Mouse (Mus musculus) liver, embryonic 12.5 days (tissue): ENCODE measurements around the gene Vars. TPM values are rescaled to one million over a fixed set of nuclear protein-coding genes. Genes with fewer than 3 reads are reported as not detected.
A peak's percentile ranks its signal among the peaks of the same experiment; 100 is the strongest.

Experiments used
- ATAC-seq: fragments of 200-750 bp; cut with Nextera tagmentation; 2 replicates; pipeline ENCODE4 v1.8.0; 2017; ENCODE audit warnings: moderate number of reproducible peaks, mild to moderate bottlenecking, moderate library complexity
- H3K27ac ChIP-seq: fragments of 300-500 bp; sonication (generic); 2 replicates; pipeline ENCODE4 v1.5.1; 2016; ENCODE audit warnings: mild to moderate bottlenecking
- H3K27me3 ChIP-seq: fragments of 300-500 bp; sonication (generic); replicated peaks from 2 replicates; pipeline ENCODE4 v1.6.1; 2016; ENCODE audit warnings: mild to moderate bottlenecking, moderate library complexity
- H3K36me3 ChIP-seq: fragments of 300-500 bp; sonication (generic); 2 replicates; pipeline ENCODE4 v1.6.1; 2016; ENCODE audit warnings: mild to moderate bottlenecking, moderate library complexity
- H3K4me1 ChIP-seq: fragments of 300-500 bp; sonication (generic); 2 replicates; pipeline ENCODE4 v1.6.1; 2016
- H3K4me2 ChIP-seq: fragments of 300-500 bp; sonication (generic); 2 replicates; pipeline ENCODE4 v1.6.1; 2016; ENCODE audit warnings: mild to moderate bottlenecking, moderate library complexity
- H3K4me3 ChIP-seq: fragments of 300-500 bp; sonication (generic); 2 replicates; pipeline ENCODE4 v1.5.1; 2016; ENCODE audit warnings: mild to moderate bottlenecking, moderate library complexity
- H3K9ac ChIP-seq: fragments of 300-500 bp; sonication (generic); 2 replicates; pipeline ENCODE4 v1.6.1; 2016; ENCODE audit warnings: mild to moderate bottlenecking, moderate library complexity
- H3K9me3 ChIP-seq: fragments of 300-500 bp; sonication (generic); replicated peaks from 2 replicates; pipeline ENCODE4 v1.6.1; 2016; ENCODE audit warnings: mild to moderate bottlenecking, moderate library complexity
- WGBS: fragments of 180-500 bp; shearing (Covaris S2); methylation state at CpG from one replicate; pipeline ENCODE4 v1.1.7; 2016; ENCODE audit not compliant: insufficient replicate concordance; 5-methylcytosine and 5-hydroxymethylcytosine counted together
- polyA plus RNA-seq: library from polyadenylated mRNA; unstranded; fragments of >200 nt; fragmentation: Nextera tagmentation; extraction: Ambion mirVana; gene quantifications from 2 replicates; pipeline ENCODE4 v1.2.1, GENCODE M21; 2016

Vars gene
- polyA plus RNA-seq, 1 experiment from 2014 or later, result 211 TPM

- Histone ChIP-seq H3K4me2 (peak overlapping the region; percentile 57), H3K27ac (peak overlapping the region; percentile 77), H3K9me3 (no peaks in the 10 kb centered on the region), H3K4me3 (no peak overlapping the region), H3K9ac (no peak overlapping the region), H3K36me3 (peaks cover 2% of the 10 kb centered on the region), H3K27me3 (0 out of 2 replicates have a peak, but pooled peaks cover 3% of the 10 kb centered on the region), H3K4me1 (peaks cover 70% of the 10 kb centered on the region)
- 5% methylated on average over 6 of the region's 6 CpGs for WGBS
- ATAC-seq, result peak; percentile 90
Measured at GRCm38 (mm10) chr17:35021842-35022477, 21.2 kb downstream of the Vars start.

- peak overlapping the region; percentile 57; the same call in 1 of the 2 replicates for H3K4me2 ChIP-seq
- H3K27me3 ChIP-seq, result 0 out of 2 replicates have a peak, but pooled peaks cover 3% of the 10 kb centered on the region
- H3K4me1 ChIP-seq, result peaks cover 74% of the 10 kb centered on the region
- peak overlapping the region; percentile 77 for H3K27ac ChIP-seq
- H3K9ac ChIP-seq, result no peak overlapping the region
- no peaks in the 10 kb centered on the region for H3K9me3 ChIP-seq
- WGBS, result 60% methylated on average over 8 of the region's 8 CpGs
- ATAC-seq, result no peak
- no peaks in the 10 kb centered on the region for H3K36me3 ChIP-seq
- no peak overlapping the region for H3K4me3 ChIP-seq
Measured at GRCm38 (mm10) chr17:35022541-35023060, 21.8 kb downstream of the Vars start.

GRCm38 (mm10) chr17:35023221-35023620 is 22.4 kb downstream of the Vars start:
- WGBS, result 79% methylated on average over 5 of the region's 5 CpGs
- Histone ChIP-seq H3K27me3 (0 out of 2 replicates have a peak, but pooled peaks cover 3% of the 10 kb centered on the region), H3K4me1 (peaks cover 74% of the 10 kb centered on the region), H3K9me3 (no peaks in the 10 kb centered on the region), H3K9ac (0 out of 2 replicates have a peak overlapping the region, but pooled peaks have one; percentile 13), H3K36me3 (no peaks in the 10 kb centered on the region), H3K27ac (peak overlapping the region; percentile 77; the same call in 1 of the 2 replicates), H3K4me2 (no peak overlapping the region), H3K4me3 (no peak overlapping the region)
- ATAC-seq, result no peak

GRCm38 (mm10) chr17:35023756-35024155 is 23.0 kb downstream of the Vars start:
- H3K4me3 ChIP-seq, result no peak overlapping the region
- H3K9ac ChIP-seq, result 0 out of 2 replicates have a peak overlapping the region, but pooled peaks have one; percentile 13
- ATAC-seq, result no peak
- 0 out of 2 replicates have a peak, but pooled peaks cover 3% of the 10 kb centered on the region for H3K27me3 ChIP-seq
- WGBS, result 19% methylated on average over 4 of the region's 4 CpGs
- no peaks in the 10 kb centered on the region for H3K9me3 ChIP-seq
- peak overlapping the region; percentile 42 for H3K27ac ChIP-seq
- H3K36me3 ChIP-seq, result no peaks in the 10 kb centered on the region
- H3K4me2 ChIP-seq, result 0 out of 2 replicates have a peak overlapping the region, but pooled peaks have one; percentile 4
- H3K4me1 ChIP-seq, result peaks cover 79% of the 10 kb centered on the region

- WGBS, result 52% methylated on average over 13 of the region's 13 CpGs
- ATAC-seq, result no peak
- no peak overlapping the region for H3K4me3 ChIP-seq
Measured at GRCm38 (mm10) chr17:35024261-35024660, 23.5 kb downstream of the Vars start.

GRCm38 (mm10) chr17:35024691-35025488 is 24.1 kb downstream of the Vars start:
- no peaks in the 10 kb centered on the region for H3K36me3 ChIP-seq
- H3K9me3 ChIP-seq, result no peaks in the 10 kb centered on the region
- ATAC-seq, result no peak
- H3K27me3 ChIP-seq, result 0 out of 2 replicates have a peak, but pooled peaks cover 3% of the 10 kb centered on the region
- no peak overlapping the region for H3K4me3 ChIP-seq
- WGBS, result 58% methylated on average over 8 of the region's 10 CpGs
- peaks cover 90% of the 10 kb centered on the region for H3K4me1 ChIP-seq
- no peak overlapping the region for H3K27ac ChIP-seq
- no peak overlapping the region; the same call in 1 of the 2 replicates for H3K4me2 ChIP-seq
- H3K9ac ChIP-seq, result no peak overlapping the region

More at GRCm38 (mm10) chr17:35024261-35024660, 23.5 kb downstream of the Vars start:
- H3K27ac ChIP-seq, result peak overlapping the region; percentile 39
- 0 out of 2 replicates have a peak, but pooled peaks cover 3% of the 10 kb centered on the region for H3K27me3 ChIP-seq
- peaks cover 84% of the 10 kb centered on the region for H3K4me1 ChIP-seq
- no peaks in the 10 kb centered on the region for H3K36me3 ChIP-seq
- no peaks in the 10 kb centered on the region for H3K9me3 ChIP-seq
- no peak overlapping the region for H3K4me2 ChIP-seq
- no peak overlapping the region for H3K9ac ChIP-seq

- 0 out of 2 replicates have a peak, but pooled peaks cover 6% of the 10 kb centered on the region for H3K27me3 ChIP-seq
- H3K27ac ChIP-seq, result no peak overlapping the region
- no peaks in the 10 kb centered on the region for H3K36me3 ChIP-seq
- no peak overlapping the region for H3K4me3 ChIP-seq
- no peaks in the 10 kb centered on the region for H3K9me3 ChIP-seq
- H3K9ac ChIP-seq, result no peak overlapping the region
- no peak for ATAC-seq
- 65% methylated on average over 5 of the region's 5 CpGs for WGBS
- no peak overlapping the region for H3K4me2 ChIP-seq
- peaks cover 93% of the 10 kb centered on the region for H3K4me1 ChIP-seq
Measured at GRCm38 (mm10) chr17:35026206-35026605, 25.4 kb downstream of the Vars start.

- Histone ChIP-seq H3K9me3 (no peaks in the 10 kb centered on the region), H3K4me1 (peaks cover 93% of the 10 kb centered on the region), H3K27ac (peak within 1 kb of the TSS; percentile 17; the same call in 1 of the 2 replicates), H3K9ac (peak within 1 kb of the TSS; percentile 10; the same call in 1 of the 2 replicates), H3K4me2 (no peak within 1 kb of the TSS), H3K36me3 (no peaks in the 10 kb centered on the region), H3K4me3 (no peak within 1 kb of the TSS), H3K27me3 (0 out of 2 replicates have a peak, but pooled peaks cover 6% of the 10 kb centered on the region)
- no peak for ATAC-seq
- 52% methylated on average over 13 of the region's 13 CpGs for WGBS
Measured at GRCm38 (mm10) chr17:35027277-35028068, 26.7 kb downstream of the Vars start, which contains the start of gene Sapcd1. Gene Sapcd1, minus strand, starts transcription at chr17:35028016.

GRCm38 (mm10) chr17:35028315-35028714 is 27.5 kb downstream of the Vars start:
- Histone ChIP-seq H3K4me3 (no peak overlapping the region), H3K9ac (no peak overlapping the region), H3K36me3 (no peaks in the 10 kb centered on the region), H3K27me3 (0 out of 2 replicates have a peak, but pooled peaks cover 6% of the 10 kb centered on the region), H3K4me1 (peaks cover 87% of the 10 kb centered on the region), H3K4me2 (no peak overlapping the region), H3K27ac (no peak overlapping the region), H3K9me3 (no peaks in the 10 kb centered on the region)
- WGBS, result 72% methylated on average over 2 of the region's 2 CpGs
- no peak for ATAC-seq

GRCm38 (mm10) chr17:35029691-35030532 is 29.1 kb downstream of the Vars start:
- Histone ChIP-seq H3K27me3 (0 out of 2 replicates have a peak, but pooled peaks cover 3% of the 10 kb centered on the region), H3K4me1 (peaks cover 76% of the 10 kb centered on the region), H3K4me2 (0 out of 2 replicates have a peak overlapping the region, but pooled peaks have one; percentile 10), H3K9ac (no peak overlapping the region), H3K4me3 (no peak overlapping the region), H3K36me3 (no peaks in the 10 kb centered on the region), H3K27ac (no peak overlapping the region), H3K9me3 (no peaks in the 10 kb centered on the region)
- ATAC-seq, result no peak
- 42% methylated on average over 19 of the region's 19 CpGs for WGBS
